Mouse (Mus musculus) stomach, embryonic 16.5 days (tissue): ENCODE data around the gene Fzr1. TPM values are rescaled to one million over a fixed set of nuclear protein-coding genes. Genes with fewer than 3 reads are reported as not detected.

Experiments
- ATAC-seq: fragments of 200-750 bp; cut with Nextera tagmentation; 2 replicates; pipeline ENCODE4 v1.8.0; 2017; ENCODE audit warnings: moderate number of reproducible peaks, moderate TSS enrichment; ENCODE audit not compliant: insufficient read depth, low FRiP score
- H3K27ac ChIP-seq: fragments of 300-500 bp; sonication (generic); 2 replicates; pipeline ENCODE4 v1.5.1; 2014; ENCODE audit warnings: low read length
- H3K27me3 ChIP-seq: fragments of 300-500 bp; sonication (generic); 2 replicates; pipeline ENCODE4 v1.6.1; 2014; ENCODE audit warnings: low read length, control low read depth, mixed read lengths; ENCODE audit not compliant: control insufficient read depth, insufficient read depth
- H3K36me3 ChIP-seq: fragments of 300-500 bp; sonication (generic); 2 replicates; pipeline ENCODE4 v1.6.1; 2014; ENCODE audit warnings: low read length; ENCODE audit not compliant: control insufficient read depth, insufficient read depth
- H3K4me1 ChIP-seq: fragments of 300-500 bp; sonication (generic); 2 replicates; pipeline ENCODE4 v1.6.1; 2014; ENCODE audit warnings: low read length, control low read depth, mixed read lengths; ENCODE audit not compliant: control insufficient read depth, insufficient read depth
- H3K4me2 ChIP-seq: fragments of 300-500 bp; sonication (generic); 2 replicates; pipeline ENCODE4 v1.6.1; 2014; ENCODE audit warnings: low read depth, low read length, mixed read lengths
- H3K4me3 ChIP-seq: fragments of 300-500 bp; sonication (generic); replicated peaks from 2 replicates; pipeline ENCODE4 v1.5.1; 2014; ENCODE audit warnings: mild to moderate bottlenecking, low read length
- H3K9ac ChIP-seq: fragments of 300-500 bp; sonication (generic); 2 replicates; pipeline ENCODE4 v1.6.1; 2014; ENCODE audit warnings: low read length
- H3K9me3 ChIP-seq: fragments of 300-500 bp; sonication (generic); replicated peaks from 2 replicates; pipeline ENCODE4 v1.6.1; 2016; ENCODE audit warnings: low read length, control low read depth; ENCODE audit not compliant: control insufficient read depth
- WGBS: fragments of 180-500 bp; shearing (Covaris S2); extraction: QIAGEN DNeasy Blood & Tissue Kit; methylation state at CpG from one replicate; pipeline ENCODE4 v1.1.7; 2014; 5-methylcytosine and 5-hydroxymethylcytosine counted together
- polyA plus RNA-seq: library from polyadenylated mRNA; unstranded; fragments of >200 nt; fragmentation: Nextera tagmentation; extraction: Ambion mirVana; gene quantifications from 2 replicates; pipeline ENCODE4 v1.2.1, GENCODE M21; 2015

Gene Fzr1
- polyA plus RNA-seq, 1 experiment from 2014 or later = 79.0 TPM

- Histone ChIP-seq H3K4me1 (peaks cover 27% of the 10 kb centered on the region), H3K4me3 (no peak overlapping the region), H3K4me2 (no peak overlapping the region), H3K36me3 (peaks cover 4% of the 10 kb centered on the region; the same call in 1 of the 2 replicates), H3K27ac (no peak overlapping the region), H3K9me3 (no peaks in the 10 kb centered on the region), H3K9ac (no peak overlapping the region), H3K27me3 (no peaks in the 10 kb centered on the region)
- 83% methylated on average over 6 of the region's 6 CpGs for WGBS
- ATAC-seq = no peak
Measured at GRCm38 (mm10) chr10:81379809-81380378, 1.6 kb upstream of the Fzr1 start.

DNA sequence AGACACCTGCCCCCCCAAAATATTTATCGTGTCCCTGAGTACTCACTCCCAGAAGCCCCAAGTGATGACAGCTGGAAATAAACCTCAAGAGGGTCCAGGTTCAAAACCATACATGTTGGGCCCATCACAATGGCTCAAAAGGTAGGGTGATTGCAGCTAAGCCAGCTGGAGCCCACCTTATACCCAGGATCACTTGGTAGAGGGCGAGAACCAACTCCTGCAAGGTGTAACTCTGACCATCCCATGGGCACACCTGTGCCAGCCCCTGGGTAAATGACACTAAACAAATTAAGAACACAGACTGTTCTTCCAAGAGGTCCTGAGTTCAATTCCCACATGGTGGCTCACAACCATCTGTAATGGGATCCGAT, 852 bp upstream of the Fzr1 start:
- Histone ChIP-seq H3K9me3 (no peaks in the 10 kb centered on the region), H3K27ac (peak overlapping the region; percentile 84), H3K4me2 (peak overlapping the region; percentile 75), H3K4me1 (peaks cover 26% of the 10 kb centered on the region), H3K27me3 (no peaks in the 10 kb centered on the region), H3K36me3 (peaks cover 5% of the 10 kb centered on the region; the same call in 1 of the 2 replicates), H3K4me3 (peak overlapping the region; percentile 88), H3K9ac (peak overlapping the region; percentile 74)
- ATAC-seq = no peak
- 57% methylated on average over 3 of the region's 3 CpGs for WGBS

GRCm38 (mm10) chr10:81378553-81379182, 352 bp upstream of the Fzr1 start:
- Histone ChIP-seq H3K27me3 (no peaks in the 10 kb centered on the region), H3K4me3 (peak overlapping the region; percentile 88), H3K36me3 (peaks cover 8% of the 10 kb centered on the region; the same call in 1 of the 2 replicates), H3K9ac (peak overlapping the region; percentile 74), H3K27ac (peak overlapping the region; percentile 84), H3K4me2 (peak overlapping the region; percentile 75), H3K9me3 (no peaks in the 10 kb centered on the region), H3K4me1 (peaks cover 26% of the 10 kb centered on the region)
- WGBS = under 1% methylated on average over 46 of the region's 46 CpGs
- peak; percentile 97 for ATAC-seq

DNA sequence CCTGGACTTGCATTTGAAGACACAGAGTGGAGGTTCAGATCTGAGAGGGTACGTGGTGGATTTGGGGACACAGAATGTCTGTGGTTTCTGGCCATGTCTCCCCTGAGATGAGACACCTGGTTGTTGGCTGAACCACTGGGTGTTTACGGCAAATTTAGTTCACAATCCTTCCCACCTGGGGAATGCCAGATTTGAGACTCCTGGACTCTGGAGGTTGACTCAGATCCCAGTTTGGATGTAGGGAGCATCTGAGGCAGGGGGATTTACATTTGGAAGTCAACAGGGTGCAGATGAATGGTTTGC, 1.0 kb downstream of the Fzr1 start:
- no peak for ATAC-seq
- Histone ChIP-seq H3K4me2 (peak overlapping the region; percentile 74), H3K36me3 (peaks cover 8% of the 10 kb centered on the region; the same call in 1 of the 2 replicates), H3K9ac (peak overlapping the region; percentile 95), H3K27me3 (no peaks in the 10 kb centered on the region), H3K9me3 (no peaks in the 10 kb centered on the region), H3K27ac (peak overlapping the region; percentile 67), H3K4me1 (peaks cover 26% of the 10 kb centered on the region), H3K4me3 (peak overlapping the region; percentile 88)
- WGBS = 30% methylated on average over 2 of the region's 2 CpGs

- H3K4me1 ChIP-seq = peaks cover 26% of the 10 kb centered on the region
- peak overlapping the region; percentile 95 for H3K9ac ChIP-seq
- no peaks in the 10 kb centered on the region for H3K9me3 ChIP-seq
- peak overlapping the region; percentile 67 for H3K27ac ChIP-seq
- H3K4me2 ChIP-seq = peak overlapping the region; percentile 74
- peak overlapping the region; percentile 88 for H3K4me3 ChIP-seq
- peaks cover 8% of the 10 kb centered on the region; the same call in 1 of the 2 replicates for H3K36me3 ChIP-seq
- 30% methylated on average over 6 of the region's 6 CpGs for WGBS
- ATAC-seq = no peak
- no peaks in the 10 kb centered on the region for H3K27me3 ChIP-seq
Measured at GRCm38 (mm10) chr10:81376561-81377361, 1.6 kb downstream of the Fzr1 start.

DNA sequence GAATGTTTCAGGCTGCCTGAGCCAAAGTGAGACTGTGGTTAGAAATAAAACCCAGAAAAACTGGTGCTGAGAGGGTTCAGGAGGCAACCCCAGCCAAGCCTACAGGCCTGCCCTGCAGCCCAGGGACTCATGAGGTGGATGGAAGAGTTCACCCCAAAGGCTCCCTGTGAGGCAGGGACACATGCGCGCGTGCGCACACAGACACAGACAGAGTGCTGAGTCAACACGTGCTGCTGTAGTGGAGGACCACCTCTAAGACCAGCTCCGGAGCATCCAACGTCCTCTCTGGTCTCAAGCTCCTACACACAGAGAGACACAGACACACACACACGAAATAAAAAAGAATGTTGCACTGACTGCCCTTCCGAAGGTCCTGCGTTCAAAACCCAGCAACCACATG, 3.0 kb downstream of the Fzr1 start:
- Histone ChIP-seq H3K4me1 (peaks cover 26% of the 10 kb centered on the region), H3K27ac (no peak overlapping the region), H3K4me2 (no peak overlapping the region), H3K9ac (no peak overlapping the region), H3K27me3 (no peaks in the 10 kb centered on the region), H3K4me3 (no peak overlapping the region), H3K9me3 (no peaks in the 10 kb centered on the region), H3K36me3 (peaks cover 22% of the 10 kb centered on the region; the same call in 1 of the 2 replicates)
- WGBS = 95% methylated on average over 10 of the region's 10 CpGs
- ATAC-seq = no peak

DNA sequence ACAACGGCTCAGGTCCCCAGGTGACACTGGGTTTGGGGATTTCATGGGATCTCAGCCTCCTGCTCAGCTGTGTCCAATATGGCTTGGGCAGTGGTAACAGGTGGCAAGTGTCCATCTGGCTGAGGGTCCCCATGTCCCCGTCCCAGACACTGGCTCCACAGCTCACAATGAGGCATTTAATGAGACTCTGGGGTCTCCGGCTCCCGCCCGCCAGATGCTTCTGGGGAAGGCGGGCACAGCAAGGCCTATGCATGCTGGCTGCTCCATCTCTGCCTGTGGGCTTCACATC, 11.2 kb downstream of the Fzr1 start:
- Histone ChIP-seq H3K9ac (no peak overlapping the region), H3K4me3 (no peak overlapping the region), H3K4me1 (peaks cover 36% of the 10 kb centered on the region), H3K4me2 (no peak overlapping the region), H3K36me3 (peaks cover 42% of the 10 kb centered on the region), H3K27me3 (peaks cover 10% of the 10 kb centered on the region; the same call in 1 of the 2 replicates), H3K27ac (no peak overlapping the region), H3K9me3 (no peaks in the 10 kb centered on the region)
- 92% methylated on average over 6 of the region's 6 CpGs for WGBS
- ATAC-seq = no peak

DNA sequence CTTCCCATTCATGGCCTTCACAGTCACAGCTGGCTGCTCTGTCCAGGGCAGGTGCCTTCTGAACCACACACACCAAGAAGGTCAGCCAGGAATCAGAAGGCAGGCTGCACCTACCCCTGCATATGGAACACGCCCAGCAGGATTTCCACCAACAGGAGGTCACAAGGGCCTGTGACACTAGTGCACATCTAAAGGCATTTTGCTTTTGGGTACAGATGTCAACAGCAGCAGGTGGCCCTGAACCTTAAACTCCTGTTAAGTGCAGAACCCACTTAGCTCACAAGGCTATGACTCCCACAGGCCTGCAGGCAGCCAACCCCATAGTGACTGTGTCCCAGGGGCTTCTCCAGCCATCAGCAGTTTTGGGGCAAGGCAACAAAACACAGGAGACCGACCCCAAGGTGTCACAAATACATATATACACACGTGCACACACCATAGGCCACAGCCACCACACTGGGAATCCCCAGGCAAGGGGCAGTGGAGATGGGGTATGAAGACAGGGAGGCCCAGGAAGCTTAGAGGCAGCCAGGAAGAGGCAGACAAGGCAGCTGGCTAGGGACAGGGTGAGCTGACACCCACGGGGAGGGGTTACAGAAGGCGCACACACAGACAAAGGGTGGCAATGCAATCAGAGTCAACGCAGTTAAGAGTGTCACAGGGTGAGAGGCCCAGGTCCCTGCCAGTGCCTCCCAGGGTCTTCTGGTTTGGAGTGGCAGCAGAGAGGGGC, 11.7 kb downstream of the Fzr1 start:
- WGBS = 73% methylated on average over 6 of the region's 6 CpGs
- peaks cover 40% of the 10 kb centered on the region for H3K36me3 ChIP-seq
- no peaks in the 10 kb centered on the region for H3K9me3 ChIP-seq
- H3K27me3 ChIP-seq = peaks cover 10% of the 10 kb centered on the region; the same call in 1 of the 2 replicates
- H3K4me1 ChIP-seq = peaks cover 41% of the 10 kb centered on the region
- no peak overlapping the region for H3K4me3 ChIP-seq
- H3K4me2 ChIP-seq = no peak overlapping the region
- no peak overlapping the region for H3K9ac ChIP-seq
- no peak for ATAC-seq
- peak overlapping the region; percentile 31 for H3K27ac ChIP-seq
